19 mouse cellular contexts compared by ENCODE assay signal in genomic region chr2:42008941-42009340, GRCm38 (mm10).
A peak's percentile ranks its signal among the peaks of the same experiment; 100 is the strongest.
DNase-seq lines count a peak whose midpoint lies in the region; ATAC-seq and TF ChIP-seq lines count a peak whose summit lies in the region.
"Had no signal": no experiment of that assay in that cellular context is flagged by ENCODE, and none has a peak within 500 bp of the region (broad histone marks: within the 10 kb centered on the region; RNA-seq: fewer than 3 reads in every experiment).

No protein-coding gene starts in this region.

- no peak overlapping the region for H3K27ac ChIP-seq in forebrain, embryonic 11.5 days (ENCODE audit: low read depth, low read length)
- no peak overlapping the region for H3K27ac ChIP-seq in forebrain, embryonic 10.5 days
- no peak overlapping the region for H3K27ac ChIP-seq in midbrain, embryonic 16.5 days (ENCODE audit: low read length)
- H3K27ac ChIP-seq in midbrain, embryonic 10.5 days (replicated peaks) = no peak overlapping the region
- H3K27ac ChIP-seq in forebrain, embryonic 14.5 days (ENCODE audit: low read depth, low read length) = no peak overlapping the region
- no peak overlapping the region for H3K27ac ChIP-seq in kidney, adult 2 months (ENCODE audit: insufficient read depth, low read depth, low read length)
- H3K27ac ChIP-seq: embryonic facial prominence, embryonic 12.5 days; heart, adult 2 months; heart, embryonic 15.5 days had no signal

- no peak overlapping the region for H3K4me3 ChIP-seq in forebrain, embryonic 11.5 days (ENCODE audit: low read depth, low read length)
- no peak overlapping the region for H3K4me3 ChIP-seq in forebrain, embryonic 10.5 days
- no peak overlapping the region for H3K4me3 ChIP-seq in midbrain, embryonic 16.5 days (ENCODE audit: low read depth, low read length)
- H3K4me3 ChIP-seq in midbrain, embryonic 10.5 days = no peak overlapping the region
- no peak overlapping the region for H3K4me3 ChIP-seq in forebrain, embryonic 14.5 days (ENCODE audit: low read depth, low read length)
- H3K4me3 ChIP-seq in kidney, adult 2 months (ENCODE audit: insufficient read depth, low read depth, low read length) = no peak overlapping the region
- H3K4me3 ChIP-seq: embryonic facial prominence, embryonic 12.5 days; heart, adult 2 months; heart, embryonic 15.5 days; hindbrain, embryonic 15.5 days had no signal

- no peaks in the 10 kb centered on the region for H3K9me3 ChIP-seq in forebrain, embryonic 11.5 days (ENCODE audit: control insufficient read depth, low read length)
- H3K9me3 ChIP-seq in forebrain, embryonic 10.5 days = no peaks in the 10 kb centered on the region
- no peaks in the 10 kb centered on the region for H3K9me3 ChIP-seq in midbrain, embryonic 16.5 days (replicated peaks; ENCODE audit: control insufficient read depth, low read length, poor library complexity, severe bottlenecking)
- H3K9me3 ChIP-seq in midbrain, embryonic 10.5 days (replicated peaks) = no peaks in the 10 kb centered on the region
- H3K9me3 ChIP-seq in forebrain, embryonic 14.5 days (replicated peaks; ENCODE audit: control insufficient read depth, low read length) = no peaks in the 10 kb centered on the region
- H3K9me3 ChIP-seq: embryonic facial prominence, embryonic 12.5 days; G1E; heart, embryonic 15.5 days; hindbrain, embryonic 15.5 days had no signal

- H3K27me3 ChIP-seq in forebrain, embryonic 11.5 days (ENCODE audit: control insufficient read depth, insufficient read depth, low read length) = no peaks in the 10 kb centered on the region
- no peaks in the 10 kb centered on the region for H3K27me3 ChIP-seq in forebrain, embryonic 10.5 days (ENCODE audit: poor library complexity, severe bottlenecking)
- no peaks in the 10 kb centered on the region for H3K27me3 ChIP-seq in midbrain, embryonic 16.5 days (ENCODE audit: control insufficient read depth, insufficient read depth, low read depth, low read length)
- no peaks in the 10 kb centered on the region for H3K27me3 ChIP-seq in midbrain, embryonic 10.5 days (ENCODE audit: low read depth, poor library complexity, severe bottlenecking)
- H3K27me3 ChIP-seq in forebrain, embryonic 14.5 days (replicated peaks; ENCODE audit: control insufficient read depth, insufficient read depth, low read length) = no peaks in the 10 kb centered on the region
- H3K27me3 ChIP-seq in kidney, adult 2 months (replicated peaks; ENCODE audit: control insufficient read depth, insufficient read depth, low read length) = no peaks in the 10 kb centered on the region
- H3K27me3 ChIP-seq: embryonic facial prominence, embryonic 12.5 days; heart, embryonic 15.5 days; hindbrain, embryonic 15.5 days had no signal

- peaks cover 4% of the 10 kb centered on the region; the same call in 1 of the 2 replicates for H3K4me1 ChIP-seq in forebrain, embryonic 11.5 days (replicated peaks; ENCODE audit: control insufficient read depth, insufficient read depth, low read length)
- H3K4me1 ChIP-seq in forebrain, embryonic 10.5 days = peaks cover 19% of the 10 kb centered on the region
- peaks cover 2% of the 10 kb centered on the region; the same call in 1 of the 2 replicates for H3K4me1 ChIP-seq in midbrain, embryonic 16.5 days (ENCODE audit: control insufficient read depth, insufficient read depth, low read length)
- no peaks in the 10 kb centered on the region for H3K4me1 ChIP-seq in midbrain, embryonic 10.5 days
- H3K4me1 ChIP-seq in forebrain, embryonic 14.5 days (ENCODE audit: control insufficient read depth, insufficient read depth, low read length) = peaks cover 5% of the 10 kb centered on the region; the same call in 1 of the 2 replicates
- H3K4me1 ChIP-seq in kidney, adult 2 months (ENCODE audit: control insufficient read depth, insufficient read depth, low read length) = no peaks in the 10 kb centered on the region
- H3K4me1 ChIP-seq: embryonic facial prominence, embryonic 12.5 days; heart, embryonic 15.5 days; hindbrain, embryonic 15.5 days had no signal

- H3K36me3 ChIP-seq in forebrain, embryonic 11.5 days (ENCODE audit: control insufficient read depth, insufficient read depth, low read length) = no peaks in the 10 kb centered on the region
- H3K36me3 ChIP-seq in forebrain, embryonic 10.5 days (replicated peaks) = no peaks in the 10 kb centered on the region
- no peaks in the 10 kb centered on the region for H3K36me3 ChIP-seq in midbrain, embryonic 16.5 days (ENCODE audit: control insufficient read depth, insufficient read depth, low read length)
- H3K36me3 ChIP-seq in midbrain, embryonic 10.5 days = no peaks in the 10 kb centered on the region
- H3K36me3 ChIP-seq in forebrain, embryonic 14.5 days (ENCODE audit: control insufficient read depth, insufficient read depth, low read length) = no peaks in the 10 kb centered on the region
- no peaks in the 10 kb centered on the region for H3K36me3 ChIP-seq in kidney, adult 2 months (ENCODE audit: control insufficient read depth, insufficient read depth, low read length)
- H3K36me3 ChIP-seq: embryonic facial prominence, embryonic 12.5 days; G1E; heart, embryonic 15.5 days; hindbrain, embryonic 15.5 days had no signal

- ATAC-seq in forebrain, embryonic 11.5 days (replicated peaks; ENCODE audit: low FRiP score) = 0 out of 2 replicates have a peak, but pooled peaks have one; percentile 25
- ATAC-seq in midbrain, embryonic 16.5 days = 0 out of 2 replicates have a peak, but pooled peaks have one; percentile 58
- peak; percentile 68 for ATAC-seq in forebrain, embryonic 14.5 days
- ATAC-seq: CD4-positive, CD25-positive, alpha-beta regulatory T cell, adult 4 months had no signal

- no peak overlapping the region for H3K9ac ChIP-seq in forebrain, embryonic 11.5 days (ENCODE audit: low read length)
- H3K9ac ChIP-seq in midbrain, embryonic 16.5 days (ENCODE audit: low read depth, low read length) = no peak overlapping the region
- H3K9ac ChIP-seq in forebrain, embryonic 14.5 days (ENCODE audit: low read length) = no peak overlapping the region
- H3K9ac ChIP-seq: embryonic facial prominence, embryonic 12.5 days; heart, embryonic 15.5 days; hindbrain, embryonic 15.5 days had no signal

- DNase-seq in forebrain, embryonic 11.5 days (ENCODE audit: low spot score) = no peak
- no peak for DNase-seq in forebrain, embryonic 10.5 days (ENCODE audit: extremely low spot score, low spot score)
- DNase-seq in midbrain, embryonic 10.5 days (ENCODE audit: low spot score) = no peak
- no peak for DNase-seq in forebrain, embryonic 14.5 days (ENCODE audit: low spot score)
- DNase-seq in heart, postnatal 14 days = no peak
- no peak for DNase-seq in kidney, adult 2 months
- DNase-seq: adrenal gland, postnatal 10 days; B cell, adult 2 months; cerebellum, adult 11-12 months; cerebellum, adult 9-10 months; cerebellum, postnatal 25 days; heart, adult 2 months had no signal

- no peak for TF ChIP-seq POLR2A in kidney, adult 2 months (IDR thresholded peaks at IDR 0.05; ENCODE audit: low read depth, low read length)

- 37% methylated on average over 1 of the region's 1 CpGs for WGBS in forebrain, embryonic 11.5 days
- WGBS in forebrain, embryonic 10.5 days = 64% methylated on average over 1 of the region's 1 CpGs
- WGBS in midbrain, embryonic 16.5 days = 71% methylated on average over 1 of the region's 1 CpGs
- WGBS in midbrain, embryonic 10.5 days = 57% methylated on average over 1 of the region's 1 CpGs
- WGBS in forebrain, embryonic 14.5 days = 16% methylated on average over 1 of the region's 1 CpGs
- 48% methylated on average over 1 of the region's 1 CpGs for WGBS in kidney, adult 2 months

- no peak overlapping the region for H3K4me2 ChIP-seq in forebrain, embryonic 11.5 days (ENCODE audit: low read depth, low read length, severe bottlenecking)
- no peak overlapping the region for H3K4me2 ChIP-seq in midbrain, embryonic 16.5 days (ENCODE audit: low read length)
- H3K4me2 ChIP-seq in forebrain, embryonic 14.5 days (ENCODE audit: low read length) = no peak overlapping the region
- H3K4me2 ChIP-seq: embryonic facial prominence, embryonic 12.5 days; heart, embryonic 11.5 days; heart, embryonic 15.5 days; hindbrain, embryonic 15.5 days had no signal

- no peak for TF ChIP-seq CTCF in kidney, adult 2 months (conservative IDR thresholded peaks at IDR 0.05; ENCODE audit: insufficient read depth, insufficient read length, low read depth, low read length)

- intact Hi-C loops in heart, postnatal 14 days (cut with DNase I) = no loop called here
